Mouse (Mus musculus) CH12.LX (cell line): ENCODE data around the gene Rnf115. TPM values are rescaled to one million over a fixed set of nuclear protein-coding genes. Genes with fewer than 3 reads are reported as not detected.

ENCODE experiments used
- DNase-seq: peaks from one replicate; pipeline ENCODE4 v3.0.0-alpha.2; 2013; ENCODE audit errors: extremely low read depth
- H3K27ac ChIP-seq: 2 replicates; pipeline ENCODE4 v1.5.1; 2012; ENCODE audit warnings: low read depth, mild to moderate bottlenecking, control low read depth, moderate library complexity; ENCODE audit not compliant: insufficient read depth
- H3K27me3 ChIP-seq: replicated peaks from 2 replicates; pipeline ENCODE3; 2012; ENCODE audit warnings: inconsistent platforms
- H3K36me3 ChIP-seq, 2 experiments: replicated peaks in 1 of 2; 2 replicates each; pipeline versions ENCODE3 to v1.6.1; 2012; ENCODE audit warnings: inconsistent platforms in 1 of 2, low read length in 1 of 2, mild to moderate bottlenecking in 1 of 2, mixed read lengths in 1 of 2, moderate library complexity in 1 of 2; ENCODE audit not compliant: control insufficient read depth in 1 of 2, insufficient read depth in 1 of 2
- H3K4me1 ChIP-seq, 2 experiments: 2 replicates each; pipeline ENCODE4 v1.6.1; 2012; ENCODE audit warnings: inconsistent platforms in 1 of 2, moderate library complexity in 1 of 2; ENCODE audit not compliant: insufficient read depth in 2 of 2, control insufficient read depth in 1 of 2
- H3K4me2 ChIP-seq: 2 replicates; pipeline ENCODE4 v1.6.1; 2012; ENCODE audit warnings: low read depth, mild to moderate bottlenecking, control low read depth; ENCODE audit not compliant: poor library complexity, insufficient read depth, severe bottlenecking
- H3K4me3 ChIP-seq, 3 experiments: fragments of 150-350 bp in 1 of 3; sonication (generic) in 1 of 3; replicated peaks in 1 of 3; 2 replicates each; pipeline versions ENCODE3 to v1.5.1; 2011 to 2012; ENCODE audit warnings: low read depth in 2 of 3, low read length in 2 of 3, mild to moderate bottlenecking in 2 of 3, moderate library complexity in 2 of 3, control low read depth in 1 of 3, improper control_type of control experiment in 1 of 3, inconsistent platforms in 1 of 3, mixed read lengths in 1 of 3; ENCODE audit not compliant: poor library complexity in 1 of 3
- H3K79me2 ChIP-seq: replicated peaks from 2 replicates; pipeline ENCODE4 v1.6.1; 2012; ENCODE audit warnings: mild to moderate bottlenecking, moderate library complexity; ENCODE audit not compliant: control insufficient read depth, poor library complexity, insufficient read depth, severe bottlenecking; ENCODE audit errors: extremely low read depth
- H3K9ac ChIP-seq: 2 replicates; pipeline ENCODE4 v1.6.1; 2012; ENCODE audit warnings: low read depth, mild to moderate bottlenecking, control low read depth, moderate library complexity; ENCODE audit not compliant: insufficient read depth
- H3K9me3 ChIP-seq: replicated peaks from 2 replicates; pipeline ENCODE3; 2012; ENCODE audit warnings: low read length, inconsistent platforms, mixed read lengths
- CHD1 ChIP-seq: IDR thresholded peaks from 2 replicates; pipeline ENCODE4 v1.6.1; 2012; ENCODE audit warnings: low read depth, low read length, improper control_type of control experiment, inconsistent platforms
- ETS1 ChIP-seq: conservative IDR thresholded peaks from 2 replicates; pipeline ENCODE4 v1.6.1; 2012; ENCODE audit warnings: low read depth, mild to moderate bottlenecking, inconsistent platforms, low read length, improper control_type of control experiment, moderate library complexity
- JUN ChIP-seq: IDR thresholded peaks from 2 replicates; pipeline ENCODE4 v1.6.1; 2011; ENCODE audit warnings: low read depth, mild to moderate bottlenecking, low read length, improper control_type of control experiment, moderate library complexity; ENCODE audit not compliant: insufficient read depth
- MAZ ChIP-seq: IDR thresholded peaks from 2 replicates; pipeline ENCODE4 v1.6.1; 2012; ENCODE audit warnings: low read depth, mild to moderate bottlenecking, inconsistent platforms, low read length, improper control_type of control experiment, moderate library complexity
- MEF2A ChIP-seq: IDR thresholded peaks from 2 replicates; pipeline ENCODE4 v1.6.1; 2014; ENCODE audit warnings: low read depth, mild to moderate bottlenecking, inconsistent platforms, low read length, improper control_type of control experiment, borderline replicate concordance
- MXI1 ChIP-seq: IDR thresholded peaks from 2 replicates; pipeline ENCODE4 v1.6.1; 2011; ENCODE audit warnings: mild to moderate bottlenecking, low read depth, low read length, improper control_type of control experiment
- NELFE ChIP-seq: IDR thresholded peaks from 2 replicates; pipeline ENCODE4 v1.6.1; 2011; ENCODE audit warnings: low read depth, low read length, improper control_type of control experiment
- PAX5 ChIP-seq: IDR thresholded peaks from 2 replicates; pipeline ENCODE4 v1.6.1; 2012; ENCODE audit warnings: low read length, inconsistent platforms, mixed read lengths
- POLR2A ChIP-seq: IDR thresholded peaks from 2 replicates; pipeline ENCODE4 v1.6.1; 2011; ENCODE audit warnings: low read depth, mild to moderate bottlenecking, improper control_type of control experiment, low read length
- POLR2AphosphoS2 ChIP-seq: IDR thresholded peaks from 2 replicates; pipeline ENCODE4 v1.6.1; 2011; ENCODE audit warnings: low read depth, low read length, improper control_type of control experiment
- RCOR1 ChIP-seq: conservative IDR thresholded peaks from 2 replicates; pipeline ENCODE4 v1.6.1; 2012; ENCODE audit warnings: low read depth, mild to moderate bottlenecking, inconsistent platforms, low read length, improper control_type of control experiment
- SMC3 ChIP-seq: IDR thresholded peaks from 2 replicates; pipeline ENCODE4 v1.6.1; 2011; ENCODE audit warnings: low read depth, low read length, improper control_type of control experiment
- UBTF ChIP-seq: IDR thresholded peaks from 2 replicates; pipeline ENCODE4 v1.6.1; 2012; ENCODE audit warnings: low read depth, mild to moderate bottlenecking, inconsistent platforms, low read length, improper control_type of control experiment, moderate library complexity
- USF1 ChIP-seq: IDR thresholded peaks from 2 replicates; pipeline ENCODE4 v1.6.1; 2014; ENCODE audit warnings: low read depth, mild to moderate bottlenecking, inconsistent platforms, low read length, improper control_type of control experiment
- USF2 ChIP-seq: conservative IDR thresholded peaks from 2 replicates; pipeline ENCODE4 v1.6.1; 2011; ENCODE audit warnings: low read depth, low read length, improper control_type of control experiment
- ZMIZ1 ChIP-seq: IDR thresholded peaks from 2 replicates; pipeline ENCODE4 v1.6.1; 2012; ENCODE audit warnings: low read depth, mild to moderate bottlenecking, inconsistent platforms, low read length, improper control_type of control experiment
- dilution Hi-C: fragments of 300-500 bp; cut with MboI; formaldehyde crosslinking; loops from 2 replicates; pipeline ENCODE4 v1.14.3; 2020; ENCODE audit warnings: low sequenced_read_pairs; ENCODE audit not compliant: extremely low pct_unique_long_range_greater_than_20kb, extremely low pct_ligation_motif_present
- in situ Hi-C: fragments of 300-500 bp; cut with MboI; formaldehyde crosslinking; loops from 3 replicates; pipeline ENCODE4 v1.14.3; 2019; ENCODE audit warnings: low sequenced_read_pairs, low pct_ligation_motif_present, low pct_unique_long_range_greater_than_20kb, mixed read lengths
- polyA plus RNA-seq: library from polyadenylated mRNA; unstranded; fragments of >175 nt; gene quantifications from 2 replicates; pipeline ENCODE4 v1.2.1, GENCODE M21; 2012; ENCODE audit warnings: low read depth; ENCODE audit not compliant: insufficient read length
- total RNA-seq, 2 experiments: library from RNA; depleted of rRNA; stranded (reverse); fragments of 300-350 nt in 1 of 2; fragments of >200 nt in 1 of 2; gene quantifications; 2 replicates each; pipeline ENCODE4 v1.2.3; 2012 to 2014

The Rnf115 gene
- total and polyA plus RNA-seq, 3 experiments, result 25.8 to 79.3 (median 64.7) TPM

DNA sequence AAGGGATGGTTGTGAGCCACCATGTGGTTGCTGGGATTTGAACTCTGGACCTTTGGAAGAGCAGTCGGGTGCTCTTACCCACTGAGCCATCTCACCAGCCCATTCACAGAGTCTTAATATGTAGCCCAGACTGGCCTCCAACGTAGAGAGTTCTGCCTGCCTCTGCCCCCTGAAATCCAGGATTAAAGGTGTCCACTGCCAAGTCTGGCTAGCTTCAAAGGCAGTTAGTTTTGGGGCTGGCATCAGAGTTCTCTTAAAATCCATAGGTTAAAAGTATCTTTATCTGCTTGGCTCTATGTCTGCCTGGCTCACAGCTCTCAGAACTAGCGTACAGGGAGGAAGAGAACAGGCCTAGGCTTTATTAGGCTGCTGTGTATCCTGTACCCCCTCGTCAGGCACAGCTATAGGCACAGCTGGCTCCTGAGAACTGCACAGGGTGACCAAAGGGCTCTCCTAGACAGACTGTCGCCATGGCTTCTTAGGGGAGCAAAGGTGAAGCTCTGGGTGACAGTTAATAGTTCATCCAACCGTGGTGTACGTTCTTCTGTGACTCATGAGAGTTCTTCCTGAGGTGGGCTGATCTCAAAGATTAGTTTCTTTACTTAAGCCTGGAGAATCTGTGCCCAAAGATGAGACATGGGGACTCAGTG, 111.7 kb downstream of the Rnf115 start:
- TF ChIP-seq POLR2A (no peak), NELFE (no peak), PAX5 (no peak), JUN (no peak), UBTF (no peak), MXI1 (no peak), CHD1 (no peak), POLR2AphosphoS2 (no peak), ZMIZ1 (no peak), SMC3 (no peak), USF2 (no peak), USF1 (no peak), RCOR1 (no peak), ETS1 (no peak), MEF2A (no peak), MAZ (no peak)
- in situ Hi-C loops, result no loop called here
- dilution Hi-C loops, result no loop called here

More for the DNA sequence above, 111.7 kb downstream of the Rnf115 start:
- no peaks in the 10 kb centered on the region for H3K9me3 ChIP-seq
- no peaks in the 10 kb centered on the region for H3K36me3 ChIP-seq
- H3K9ac ChIP-seq, result no peak overlapping the region
- H3K79me2 ChIP-seq, result no peaks in the 10 kb centered on the region
- no peaks in the 10 kb centered on the region for H3K4me1 ChIP-seq
- H3K27ac ChIP-seq, result no peak overlapping the region
- no peak overlapping the region for H3K4me2 ChIP-seq
- H3K4me3 ChIP-seq, result no peak overlapping the region
- no peak for DNase-seq
- H3K27me3 ChIP-seq, result no peaks in the 10 kb centered on the region

Other genes starting within 250 kb of the Rnf115 start
- gene Hfe2, start 202.5 kb upstream of the Rnf115 start, total RNA-seq (2012; rRNA removed), result not detected in 2 replicates
- gene Hfe2, start 202.5 kb upstream of the Rnf115 start, total RNA-seq (2014; rRNA removed), result not detected in 2 replicates
- not detected in 2 replicates for gene Hfe2, start 202.5 kb upstream of the Rnf115 start, polyA plus RNA-seq
- 52.5 and 76.7 TPM in 2 replicates for gene Txnip, start 169.7 kb upstream of the Rnf115 start, total RNA-seq (2012; rRNA removed)
- gene Txnip, start 169.7 kb upstream of the Rnf115 start, total RNA-seq (2014; rRNA removed), result 184 and 220 TPM in 2 replicates
- gene Txnip, start 169.7 kb upstream of the Rnf115 start, polyA plus RNA-seq, result 39.2 and 41.8 TPM in 2 replicates
- 0.38 and 0.72 TPM in 2 replicates for gene Gm16253, start 150.7 kb upstream of the Rnf115 start, total RNA-seq (2012; rRNA removed)
- not detected in 2 replicates for gene Gm16253, start 150.7 kb upstream of the Rnf115 start, total RNA-seq (2014; rRNA removed)
- 0.46 TPM in 1 of 2 replicates, not detected in the other for gene Gm16253, start 150.7 kb upstream of the Rnf115 start, polyA plus RNA-seq
- 10.4 and 13.7 TPM in 2 replicates for gene Polr3gl, start 133.5 kb upstream of the Rnf115 start, total RNA-seq (2012; rRNA removed)
- gene Polr3gl, start 133.5 kb upstream of the Rnf115 start, total RNA-seq (2014; rRNA removed), result 15.7 and 16.6 TPM in 2 replicates
- 18.8 and 28.4 TPM in 2 replicates for gene Polr3gl, start 133.5 kb upstream of the Rnf115 start, polyA plus RNA-seq
- gene Ankrd34a, start 131.0 kb upstream of the Rnf115 start, total RNA-seq (2012; rRNA removed), result 0.04 TPM in 2 replicates
- gene Ankrd34a, start 131.0 kb upstream of the Rnf115 start, total RNA-seq (2014; rRNA removed), result not detected in 2 replicates
- gene Ankrd34a, start 131.0 kb upstream of the Rnf115 start, polyA plus RNA-seq, result 0.11 TPM in 1 of 2 replicates, not detected in the other
- gene Lix1l, start 126.5 kb upstream of the Rnf115 start, total RNA-seq (2012; rRNA removed), result 2.9 and 4.5 TPM in 2 replicates
- gene Lix1l, start 126.5 kb upstream of the Rnf115 start, total RNA-seq (2014; rRNA removed), result 3.7 and 4.6 TPM in 2 replicates
- gene Lix1l, start 126.5 kb upstream of the Rnf115 start, polyA plus RNA-seq, result 4.0 and 4.7 TPM in 2 replicates
- 80.3 and 114 TPM in 2 replicates for gene Rbm8a, start 97.7 kb upstream of the Rnf115 start, total RNA-seq (2012; rRNA removed)
- gene Rbm8a, start 97.7 kb upstream of the Rnf115 start, total RNA-seq (2014; rRNA removed), result 50.2 and 59.7 TPM in 2 replicates
- gene Rbm8a, start 97.7 kb upstream of the Rnf115 start, polyA plus RNA-seq, result 187 and 377 TPM in 2 replicates
- gene Pex11b, start 92.3 kb upstream of the Rnf115 start, total RNA-seq (2012; rRNA removed), result 23.4 and 23.9 TPM in 2 replicates
- 26.3 and 33.1 TPM in 2 replicates for gene Pex11b, start 92.3 kb upstream of the Rnf115 start, total RNA-seq (2014; rRNA removed)
- 23.2 and 27.9 TPM in 2 replicates for gene Pex11b, start 92.3 kb upstream of the Rnf115 start, polyA plus RNA-seq
- 0.08 and 0.13 TPM in 2 replicates for gene Gm42957, start 92.2 kb upstream of the Rnf115 start, total RNA-seq (2012; rRNA removed)
- not detected in 2 replicates for gene Gm42957, start 92.2 kb upstream of the Rnf115 start, total RNA-seq (2014; rRNA removed)
- 0.11 TPM in 1 of 2 replicates, not detected in the other for gene Gm42957, start 92.2 kb upstream of the Rnf115 start, polyA plus RNA-seq
- gene Itga10, start 82.1 kb upstream of the Rnf115 start, total RNA-seq (2012; rRNA removed), result 0.80 and 1.2 TPM in 2 replicates
- 0.36 and 0.46 TPM in 2 replicates for gene Itga10, start 82.1 kb upstream of the Rnf115 start, total RNA-seq (2014; rRNA removed)
- gene Itga10, start 82.1 kb upstream of the Rnf115 start, polyA plus RNA-seq, result 1.0 and 1.2 TPM in 2 replicates
- gene Ankrd35, start 57.5 kb upstream of the Rnf115 start, total RNA-seq (2012; rRNA removed), result 6.5 and 11.2 TPM in 2 replicates
- gene Ankrd35, start 57.5 kb upstream of the Rnf115 start, total RNA-seq (2014; rRNA removed), result 0.51 and 0.78 TPM in 2 replicates
- gene Ankrd35, start 57.5 kb upstream of the Rnf115 start, polyA plus RNA-seq, result 1.9 and 2.5 TPM in 2 replicates
- gene Pias3, start 31.3 kb upstream of the Rnf115 start, total RNA-seq (2012; rRNA removed), result 10.2 and 13.1 TPM in 2 replicates
- 5.9 and 6.3 TPM in 2 replicates for gene Pias3, start 31.3 kb upstream of the Rnf115 start, total RNA-seq (2014; rRNA removed)
- 20.2 and 21.4 TPM in 2 replicates for gene Pias3, start 31.3 kb upstream of the Rnf115 start, polyA plus RNA-seq
- gene Nudt17, start 19.1 kb upstream of the Rnf115 start, total RNA-seq (2012; rRNA removed), result 0.84 and 1.0 TPM in 2 replicates
- 0.21 and 0.39 TPM in 2 replicates for gene Nudt17, start 19.1 kb upstream of the Rnf115 start, total RNA-seq (2014; rRNA removed)
- gene Nudt17, start 19.1 kb upstream of the Rnf115 start, polyA plus RNA-seq, result 1.1 and 1.9 TPM in 2 replicates
- gene Polr3c, start within 50 bp of the Rnf115 start, total RNA-seq (2012; rRNA removed), result 31.6 and 34.5 TPM in 2 replicates
- 14.6 and 18.1 TPM in 2 replicates for gene Polr3c, start within 50 bp of the Rnf115 start, total RNA-seq (2014; rRNA removed)
- gene Polr3c, start within 50 bp of the Rnf115 start, polyA plus RNA-seq, result 78.3 and 79.5 TPM in 2 replicates
- gene Pdzk1, start 101.6 kb downstream of the Rnf115 start, total RNA-seq (2012; rRNA removed), result 0.13 TPM in 2 replicates
- gene Pdzk1, start 101.6 kb downstream of the Rnf115 start, total RNA-seq (2014; rRNA removed), result not detected in 2 replicates
- gene Pdzk1, start 101.6 kb downstream of the Rnf115 start, polyA plus RNA-seq, result 0.11 TPM in 1 of 2 replicates, not detected in the other
- gene Cd160, start 101.7 kb downstream of the Rnf115 start, total RNA-seq (2012; rRNA removed), result not detected in 2 replicates
- not detected in 2 replicates for gene Cd160, start 101.7 kb downstream of the Rnf115 start, total RNA-seq (2014; rRNA removed)
- 0.15 TPM in 1 of 2 replicates, not detected in the other for gene Cd160, start 101.7 kb downstream of the Rnf115 start, polyA plus RNA-seq
- not detected in 2 replicates for gene Gja5, start 177.0 kb downstream of the Rnf115 start, total RNA-seq (2012; rRNA removed)
- not detected in 2 replicates for gene Gja5, start 177.0 kb downstream of the Rnf115 start, total RNA-seq (2014; rRNA removed)
- gene Gja5, start 177.0 kb downstream of the Rnf115 start, polyA plus RNA-seq, result not detected in 2 replicates
- gene Gpr89, start 177.7 kb downstream of the Rnf115 start, total RNA-seq (2012; rRNA removed), result 27.9 and 28.9 TPM in 2 replicates
- 30.8 and 32.8 TPM in 2 replicates for gene Gpr89, start 177.7 kb downstream of the Rnf115 start, total RNA-seq (2014; rRNA removed)
- 31.3 and 31.9 TPM in 2 replicates for gene Gpr89, start 177.7 kb downstream of the Rnf115 start, polyA plus RNA-seq
- 0.04 TPM in 1 of 2 replicates, not detected in the other for gene Gja8, start 198.4 kb downstream of the Rnf115 start, total RNA-seq (2012; rRNA removed)
- not detected in 2 replicates for gene Gja8, start 198.4 kb downstream of the Rnf115 start, total RNA-seq (2014; rRNA removed)
- gene Gja8, start 198.4 kb downstream of the Rnf115 start, polyA plus RNA-seq, result not detected in 2 replicates